In the genomic region with DNA sequence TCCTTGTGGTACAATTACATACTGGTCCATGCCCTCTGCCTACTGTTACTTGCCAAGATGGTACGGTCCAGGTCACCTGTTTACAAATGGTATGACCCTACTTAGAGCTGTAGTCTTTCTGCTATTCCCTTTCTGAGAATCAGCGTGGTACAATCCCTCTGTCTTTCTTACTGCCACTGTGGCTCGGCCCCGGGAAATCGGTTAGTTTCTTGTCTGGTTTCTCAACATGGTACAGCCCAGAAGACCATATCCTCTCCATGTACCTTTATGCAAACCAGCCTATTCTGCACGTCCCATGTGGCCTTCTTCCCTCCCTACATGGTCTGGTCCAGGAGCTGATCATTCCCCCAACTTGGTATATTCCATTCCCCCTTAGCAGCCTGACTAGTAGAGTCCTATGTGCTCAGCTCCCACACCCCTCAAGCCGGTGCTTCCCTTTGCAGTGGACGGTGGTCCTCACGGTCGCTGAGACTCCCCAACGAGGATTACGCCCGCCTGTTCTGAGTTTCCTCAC, we compare ENCODE assay signal across 8 mouse cellular contexts. TPM values are rescaled to one million over a fixed set of nuclear protein-coding genes. Genes with fewer than 3 reads are reported as not detected.
DNase-seq lines count a peak whose midpoint lies in the region; ATAC-seq lines count a peak whose summit lies in the region.

No protein-coding gene starts in this region.

- no peaks in the 10 kb centered on the region for H3K9me3 ChIP-seq in embryonic facial prominence, embryonic 14.5 days (ENCODE audit: control insufficient read depth, low read length)
- H3K9me3 ChIP-seq in heart, embryonic 13.5 days: no peaks in the 10 kb centered on the region
- H3K9me3 ChIP-seq in kidney, embryonic 16.5 days (ENCODE audit: low read length): no peaks in the 10 kb centered on the region
- H3K9me3 ChIP-seq in liver, embryonic 11.5 days (ENCODE audit: control insufficient read depth, low read length): no peaks in the 10 kb centered on the region
- H3K9me3 ChIP-seq in neural tube, embryonic 11.5 days (ENCODE audit: control insufficient read depth, low read length): no peaks in the 10 kb centered on the region

- peak overlapping the region; percentile 79 for H3K27ac ChIP-seq in embryonic facial prominence, embryonic 14.5 days (replicated peaks; ENCODE audit: low read depth, low read length)
- H3K27ac ChIP-seq in heart, embryonic 13.5 days (replicated peaks): peak overlapping the region; percentile 86
- H3K27ac ChIP-seq in kidney, embryonic 16.5 days (ENCODE audit: low read length): peak overlapping the region; percentile 86
- H3K27ac ChIP-seq in liver, embryonic 11.5 days (ENCODE audit: low read depth, low read length): peak overlapping the region; percentile 79
- H3K27ac ChIP-seq in neural tube, embryonic 11.5 days (ENCODE audit: low read depth, low read length): peak overlapping the region; percentile 70

- under 1% methylated on average over 13 of the region's 13 CpGs for WGBS in embryonic facial prominence, embryonic 14.5 days
- WGBS in heart, embryonic 13.5 days: under 1% methylated on average over 13 of the region's 13 CpGs
- under 1% methylated on average over 13 of the region's 13 CpGs for WGBS in kidney, embryonic 16.5 days
- 3% methylated on average over 13 of the region's 13 CpGs for WGBS in liver, embryonic 11.5 days
- 2% methylated on average over 13 of the region's 13 CpGs for WGBS in neural tube, embryonic 11.5 days

- H3K9ac ChIP-seq in embryonic facial prominence, embryonic 14.5 days (ENCODE audit: low read depth, low read length): peak overlapping the region; percentile 61
- peak overlapping the region; percentile 83 for H3K9ac ChIP-seq in heart, embryonic 13.5 days
- H3K9ac ChIP-seq in kidney, embryonic 16.5 days (replicated peaks; ENCODE audit: low read length): peak overlapping the region; percentile 74
- H3K9ac ChIP-seq in liver, embryonic 11.5 days (ENCODE audit: low read depth, low read length): peak overlapping the region; percentile 62
- peak overlapping the region; percentile 46 for H3K9ac ChIP-seq in neural tube, embryonic 11.5 days (ENCODE audit: low read length)

- H3K36me3 ChIP-seq in embryonic facial prominence, embryonic 14.5 days (ENCODE audit: control insufficient read depth, insufficient read depth, low read length): no peaks in the 10 kb centered on the region
- H3K36me3 ChIP-seq in heart, embryonic 13.5 days: no peaks in the 10 kb centered on the region
- no peaks in the 10 kb centered on the region for H3K36me3 ChIP-seq in kidney, embryonic 16.5 days (ENCODE audit: insufficient read depth, low read length)
- no peaks in the 10 kb centered on the region for H3K36me3 ChIP-seq in liver, embryonic 11.5 days (ENCODE audit: control insufficient read depth, insufficient read depth, low read length)
- no peaks in the 10 kb centered on the region for H3K36me3 ChIP-seq in neural tube, embryonic 11.5 days (ENCODE audit: control insufficient read depth, insufficient read depth, low read length)

- H3K4me2 ChIP-seq in embryonic facial prominence, embryonic 14.5 days (ENCODE audit: low read depth, low read length): peak overlapping the region; percentile 93
- peak overlapping the region; percentile 99 for H3K4me2 ChIP-seq in heart, embryonic 13.5 days
- H3K4me2 ChIP-seq in kidney, embryonic 16.5 days (replicated peaks; ENCODE audit: low read depth, low read length): peak overlapping the region; percentile 94
- peak overlapping the region; percentile 100 for H3K4me2 ChIP-seq in liver, embryonic 11.5 days
- H3K4me2 ChIP-seq in neural tube, embryonic 11.5 days (ENCODE audit: low read depth): peak overlapping the region; percentile 98

- peak overlapping the region; percentile 37 for H3K4me3 ChIP-seq in embryonic facial prominence, embryonic 14.5 days (ENCODE audit: low read depth, low read length)
- peak overlapping the region; percentile 82 for H3K4me3 ChIP-seq in heart, embryonic 13.5 days
- H3K4me3 ChIP-seq in kidney, embryonic 16.5 days (ENCODE audit: low read length): peak overlapping the region; percentile 71
- peak overlapping the region; percentile 45 for H3K4me3 ChIP-seq in liver, embryonic 11.5 days (ENCODE audit: low read depth, low read length)
- peak overlapping the region; percentile 28 for H3K4me3 ChIP-seq in neural tube, embryonic 11.5 days (ENCODE audit: low read depth, low read length)

- ATAC-seq in embryonic facial prominence, embryonic 14.5 days (ENCODE audit: low read depth): peak; percentile 38
- 0 out of 2 replicates have a peak, but pooled peaks have one; percentile 6 for ATAC-seq in heart, embryonic 13.5 days (ENCODE audit: extremely low read depth, insufficient number of reproducible peaks, low FRiP score, low TSS enrichment)
- peak; percentile 40 for ATAC-seq in kidney, embryonic 16.5 days (ENCODE audit: low FRiP score, low TSS enrichment)
- ATAC-seq in liver, embryonic 11.5 days (replicated peaks; ENCODE audit: low FRiP score): peak; percentile 48
- peak; percentile 42 for ATAC-seq in neural tube, embryonic 11.5 days (ENCODE audit: insufficient read depth, low FRiP score, low TSS enrichment)

- H3K27me3 ChIP-seq in embryonic facial prominence, embryonic 14.5 days (replicated peaks; ENCODE audit: control insufficient read depth, insufficient read depth, low read length): peaks cover 14% of the 10 kb centered on the region
- peaks cover 25% of the 10 kb centered on the region for H3K27me3 ChIP-seq in heart, embryonic 13.5 days (replicated peaks)
- H3K27me3 ChIP-seq in kidney, embryonic 16.5 days (ENCODE audit: insufficient read depth, low read length): peaks cover 15% of the 10 kb centered on the region
- H3K27me3 ChIP-seq in liver, embryonic 11.5 days (replicated peaks; ENCODE audit: control insufficient read depth, insufficient read depth, low read length): peaks cover 26% of the 10 kb centered on the region
- peaks cover 13% of the 10 kb centered on the region for H3K27me3 ChIP-seq in neural tube, embryonic 11.5 days (ENCODE audit: control insufficient read depth, insufficient read depth, low read length)

- peaks cover 48% of the 10 kb centered on the region for H3K4me1 ChIP-seq in embryonic facial prominence, embryonic 14.5 days (ENCODE audit: control insufficient read depth, insufficient read depth, low read length)
- H3K4me1 ChIP-seq in heart, embryonic 13.5 days: peaks cover 73% of the 10 kb centered on the region
- peaks cover 62% of the 10 kb centered on the region for H3K4me1 ChIP-seq in kidney, embryonic 16.5 days (ENCODE audit: insufficient read depth, low read length)
- peaks cover 48% of the 10 kb centered on the region for H3K4me1 ChIP-seq in liver, embryonic 11.5 days (replicated peaks; ENCODE audit: control insufficient read depth, insufficient read depth, low read length)
- peaks cover 51% of the 10 kb centered on the region for H3K4me1 ChIP-seq in neural tube, embryonic 11.5 days (ENCODE audit: control insufficient read depth, insufficient read depth, low read length)

- DNase-seq in CD4-positive helper T cell, adult 2 months (ENCODE audit: low read depth, low spot score): peak; percentile 82
- DNase-seq in adrenal gland, postnatal 14 days: peak; percentile 79
- DNase-seq in embryonic facial prominence, embryonic 14.5 days (ENCODE audit: low spot score): peak; percentile 90
- DNase-seq in liver, embryonic 11.5 days (ENCODE audit: low spot score): peak; percentile 76
- DNase-seq in neural tube, embryonic 11.5 days (ENCODE audit: low spot score): peak; percentile 79
- peak; percentile 68 for DNase-seq in thymus, postnatal 0 days (ENCODE audit: low spot score)

RNA-seq across cellular contexts. Expression of a gene that starts 0.8 kb away (rescaled TPM):
- 31.2 and 46.3 TPM in 2 replicates for total RNA-seq in adrenal gland, postnatal 14 days (2021)
- 3.4 and 4.7 TPM in 2 replicates for polyA plus RNA-seq in embryonic facial prominence, embryonic 14.5 days (2014; fragmentation: Nextera tagmentation; extraction: Ambion mirVana)
- 2.2 and 3.5 TPM in 2 replicates for polyA plus RNA-seq in heart, embryonic 13.5 days (2015; fragmentation: Nextera tagmentation; extraction: Ambion mirVana)
- polyA plus RNA-seq in kidney, embryonic 16.5 days (2015; fragmentation: Nextera tagmentation; extraction: Ambion mirVana): 4.1 and 4.3 TPM in 2 replicates
- polyA plus RNA-seq in liver, embryonic 11.5 days (2014; fragmentation: Nextera tagmentation; extraction: Ambion mirVana): 1.8 and 1.9 TPM in 2 replicates
- polyA plus RNA-seq in neural tube, embryonic 11.5 days (2014; fragmentation: Nextera tagmentation; extraction: Ambion mirVana): 3.3 and 3.7 TPM in 2 replicates
- 10.6 and 13.4 TPM in 2 replicates for polyA plus RNA-seq in thymus, postnatal 0 days (2015; fragmentation: Nextera tagmentation; extraction: Ambion mirVana)

RNA-seq across cellular contexts. Expression of a gene that starts 4.5 kb away (rescaled TPM):
- 10.5 and 16.9 TPM in 2 replicates for total RNA-seq in adrenal gland, postnatal 14 days (2021)
- 7.9 and 8.9 TPM in 2 replicates for polyA plus RNA-seq in embryonic facial prominence, embryonic 14.5 days (2014; fragmentation: Nextera tagmentation; extraction: Ambion mirVana)
- polyA plus RNA-seq in heart, embryonic 13.5 days (2015; fragmentation: Nextera tagmentation; extraction: Ambion mirVana): 5.4 and 6.0 TPM in 2 replicates
- 10.7 and 11.6 TPM in 2 replicates for polyA plus RNA-seq in kidney, embryonic 16.5 days (2015; fragmentation: Nextera tagmentation; extraction: Ambion mirVana)
- 1.0 and 1.2 TPM in 2 replicates for polyA plus RNA-seq in liver, embryonic 11.5 days (2014; fragmentation: Nextera tagmentation; extraction: Ambion mirVana)
- 11.5 and 12.4 TPM in 2 replicates for polyA plus RNA-seq in neural tube, embryonic 11.5 days (2014; fragmentation: Nextera tagmentation; extraction: Ambion mirVana)
- 0.35 and 0.36 TPM in 2 replicates for polyA plus RNA-seq in thymus, postnatal 0 days (2015; fragmentation: Nextera tagmentation; extraction: Ambion mirVana)

RNA-seq across cellular contexts. Expression of a gene that starts 9.9 kb away (rescaled TPM):
- total RNA-seq in adrenal gland, postnatal 14 days (2021): 0.22 and 0.41 TPM in 2 replicates
- 2.1 and 2.5 TPM in 2 replicates for polyA plus RNA-seq in embryonic facial prominence, embryonic 14.5 days (2014; fragmentation: Nextera tagmentation; extraction: Ambion mirVana)
- 0.29 and 0.47 TPM in 2 replicates for polyA plus RNA-seq in heart, embryonic 13.5 days (2015; fragmentation: Nextera tagmentation; extraction: Ambion mirVana)
- 0.22 and 0.24 TPM in 2 replicates for polyA plus RNA-seq in kidney, embryonic 16.5 days (2015; fragmentation: Nextera tagmentation; extraction: Ambion mirVana)
- 0.30 and 0.33 TPM in 2 replicates for polyA plus RNA-seq in liver, embryonic 11.5 days (2014; fragmentation: Nextera tagmentation; extraction: Ambion mirVana)
- polyA plus RNA-seq in neural tube, embryonic 11.5 days (2014; fragmentation: Nextera tagmentation; extraction: Ambion mirVana): 1.7 and 2.1 TPM in 2 replicates
- 0.30 and 0.53 TPM in 2 replicates for polyA plus RNA-seq in thymus, postnatal 0 days (2015; fragmentation: Nextera tagmentation; extraction: Ambion mirVana)

RNA-seq across cellular contexts. Expression of a gene that starts 11.2 kb away (rescaled TPM):
- 927 and 1,052 TPM in 2 replicates for total RNA-seq in adrenal gland, postnatal 14 days (2021)
- polyA plus RNA-seq in embryonic facial prominence, embryonic 14.5 days (2014; fragmentation: Nextera tagmentation; extraction: Ambion mirVana): 1,174 and 1,204 TPM in 2 replicates
- polyA plus RNA-seq in heart, embryonic 13.5 days (2015; fragmentation: Nextera tagmentation; extraction: Ambion mirVana): 630 and 695 TPM in 2 replicates
- polyA plus RNA-seq in kidney, embryonic 16.5 days (2015; fragmentation: Nextera tagmentation; extraction: Ambion mirVana): 1,042 and 1,047 TPM in 2 replicates
- 1,405 and 1,469 TPM in 2 replicates for polyA plus RNA-seq in liver, embryonic 11.5 days (2014; fragmentation: Nextera tagmentation; extraction: Ambion mirVana)
- 929 and 960 TPM in 2 replicates for polyA plus RNA-seq in neural tube, embryonic 11.5 days (2014; fragmentation: Nextera tagmentation; extraction: Ambion mirVana)
- 1,315 and 1,426 TPM in 2 replicates for polyA plus RNA-seq in thymus, postnatal 0 days (2015; fragmentation: Nextera tagmentation; extraction: Ambion mirVana)

RNA-seq across cellular contexts. Expression of a gene that starts 13.7 kb away (rescaled TPM):
- 32.3 and 34.4 TPM in 2 replicates for total RNA-seq in adrenal gland, postnatal 14 days (2021)
- polyA plus RNA-seq in embryonic facial prominence, embryonic 14.5 days (2014; fragmentation: Nextera tagmentation; extraction: Ambion mirVana): 24.0 and 25.6 TPM in 2 replicates
- 16.7 and 17.5 TPM in 2 replicates for polyA plus RNA-seq in heart, embryonic 13.5 days (2015; fragmentation: Nextera tagmentation; extraction: Ambion mirVana)
- 36.2 and 36.7 TPM in 2 replicates for polyA plus RNA-seq in kidney, embryonic 16.5 days (2015; fragmentation: Nextera tagmentation; extraction: Ambion mirVana)
- 24.2 and 25.6 TPM in 2 replicates for polyA plus RNA-seq in liver, embryonic 11.5 days (2014; fragmentation: Nextera tagmentation; extraction: Ambion mirVana)
- 23.7 and 25.3 TPM in 2 replicates for polyA plus RNA-seq in neural tube, embryonic 11.5 days (2014; fragmentation: Nextera tagmentation; extraction: Ambion mirVana)
- 19.8 and 21.8 TPM in 2 replicates for polyA plus RNA-seq in thymus, postnatal 0 days (2015; fragmentation: Nextera tagmentation; extraction: Ambion mirVana)

Comparison
In these comparisons a context has a peak if more than half of its experiments do, and no peak if none do; other contexts are left out.
1. Peak in every context shown above with its lines: DNase-seq, ATAC-seq, H3K4me3 ChIP-seq and H3K27ac ChIP-seq.
2. H3K4me3 ChIP-seq: peak in every context shown above with its lines; median percentile 82 in heart, embryonic 13.5 days; 71 in kidney, embryonic 16.5 days; 45 in liver, embryonic 11.5 days; 37 in embryonic facial prominence, embryonic 14.5 days; 28 in neural tube, embryonic 11.5 days.